Mouse (Mus musculus): ENCODE data around the gene Slc12a3.

Gene Slc12a3

DNA sequence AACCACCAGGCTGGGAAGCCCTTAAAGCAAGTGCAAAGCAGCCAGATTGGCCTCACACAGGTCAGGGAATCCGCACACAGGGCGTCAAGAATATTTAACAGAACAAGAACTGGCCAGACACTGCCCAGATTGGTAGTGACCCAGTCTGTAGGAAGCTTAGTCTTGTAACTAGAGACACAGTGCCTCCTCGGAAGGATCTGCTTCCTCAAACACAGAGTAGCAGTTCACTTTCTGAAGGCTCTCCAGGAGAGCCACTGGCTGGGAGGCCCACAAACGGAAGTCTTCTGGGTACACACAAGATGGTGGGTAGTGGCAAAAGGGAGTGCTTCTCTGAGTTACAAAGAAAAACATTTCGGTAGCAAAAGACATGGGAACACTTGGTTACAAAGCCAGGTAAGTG lies 41.8 kb downstream of the Slc12a3 start:
- in situ Hi-C loops (cut with MboI; ENCODE audit: low sequenced_read_pairs), result no loop called here

GRCm38 (mm10) chr8:94372955-94373599 lies 44.1 kb downstream of the Slc12a3 start:
- in situ Hi-C loops (cut with MboI; ENCODE audit: low sequenced_read_pairs), result no loop called here

GRCm38 (mm10) chr8:94375551-94375991 lies 46.6 kb downstream of the Slc12a3 start:
- in situ Hi-C loops (cut with MboI; ENCODE audit: low sequenced_read_pairs), result no loop called here

GRCm38 (mm10) chr8:94376176-94376575 lies 47.2 kb downstream of the Slc12a3 start:
- in situ Hi-C loops (cut with MboI; ENCODE audit: low sequenced_read_pairs), result no loop called here

DNA sequence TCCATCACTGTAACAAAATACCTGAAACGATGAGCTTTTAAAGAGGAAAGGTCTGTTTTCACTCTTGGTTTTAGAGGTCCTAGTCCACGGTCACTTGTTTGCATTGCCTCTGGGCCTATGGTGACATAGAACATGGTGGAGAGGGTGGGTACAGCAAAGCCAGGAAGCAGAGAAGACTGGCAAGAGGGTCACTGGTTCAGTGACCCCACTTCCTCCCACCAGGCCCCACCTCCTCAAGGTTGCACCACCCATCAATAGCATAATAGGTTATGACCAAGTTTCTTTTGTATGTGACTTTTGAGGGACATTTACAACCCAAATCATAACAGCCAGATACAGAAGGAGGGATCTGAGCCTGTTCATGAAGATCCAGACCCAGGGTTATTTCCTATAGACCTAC lies 47.6 kb downstream of the Slc12a3 start:
- in situ Hi-C loops (cut with MboI; ENCODE audit: low sequenced_read_pairs), result no loop called here

GRCm38 (mm10) chr8:94377031-94377430 lies 48.0 kb downstream of the Slc12a3 start:
- in situ Hi-C loops (cut with MboI; ENCODE audit: low sequenced_read_pairs), result no loop called here

DNA sequence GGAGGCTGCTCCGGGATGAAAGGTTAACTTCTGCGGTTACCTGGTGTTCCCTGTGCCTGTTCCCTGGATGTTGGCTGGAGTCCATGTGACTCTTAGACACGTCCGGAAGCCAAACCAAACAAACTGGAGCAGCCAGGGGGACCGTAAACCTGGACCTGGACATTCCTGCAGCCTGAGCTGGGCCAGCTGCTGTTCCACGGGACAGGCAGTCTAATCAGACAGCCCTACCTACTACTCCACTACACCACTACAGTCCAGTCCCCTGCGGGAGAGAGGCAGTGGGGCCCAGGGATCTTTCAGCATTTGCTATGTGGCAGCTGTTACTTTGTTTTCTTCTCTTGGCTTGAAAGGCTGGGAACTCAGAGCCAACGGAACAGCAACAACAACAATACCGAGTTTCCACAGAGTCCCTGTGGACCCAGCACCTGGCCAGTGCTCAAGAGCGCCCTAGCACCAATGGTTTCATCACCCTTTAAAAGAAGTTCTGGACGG lies 48.8 kb downstream of the Slc12a3 start:
- in situ Hi-C loops (cut with MboI; ENCODE audit: low sequenced_read_pairs), result no loop called here

DNA sequence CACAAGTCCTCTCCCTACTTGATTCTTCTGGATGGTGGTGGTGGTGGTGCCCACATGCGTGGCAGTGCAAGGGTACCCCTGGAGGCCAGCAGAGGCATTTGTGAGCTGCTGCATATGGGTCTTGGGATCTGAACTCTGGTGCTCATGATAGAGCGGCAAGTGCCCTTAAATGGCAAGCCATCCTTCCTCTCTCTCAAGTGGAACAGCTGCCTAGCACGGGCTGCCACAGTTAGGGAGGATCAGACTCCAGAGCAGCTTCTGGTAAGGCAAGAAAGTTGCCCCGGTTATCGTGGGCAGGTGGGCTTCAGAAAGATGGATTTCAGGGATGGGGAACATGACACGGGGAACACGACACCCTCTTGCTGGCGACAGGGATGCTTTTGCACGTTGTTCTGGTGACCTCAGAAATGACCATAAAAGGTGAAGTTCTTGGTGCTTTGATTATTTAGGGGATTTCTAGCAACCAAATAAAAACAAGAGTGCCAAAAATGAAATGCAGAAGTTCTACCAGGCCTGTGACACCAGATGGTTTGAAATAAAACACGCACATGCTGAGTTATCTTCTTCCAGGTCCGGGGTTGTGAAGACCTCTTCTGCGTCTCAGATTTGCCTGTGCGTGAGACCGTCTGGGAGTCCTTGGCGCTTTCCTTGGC lies 49.9 kb downstream of the Slc12a3 start:
- in situ Hi-C loops (cut with MboI; ENCODE audit: low sequenced_read_pairs), result no loop called here

DNA sequence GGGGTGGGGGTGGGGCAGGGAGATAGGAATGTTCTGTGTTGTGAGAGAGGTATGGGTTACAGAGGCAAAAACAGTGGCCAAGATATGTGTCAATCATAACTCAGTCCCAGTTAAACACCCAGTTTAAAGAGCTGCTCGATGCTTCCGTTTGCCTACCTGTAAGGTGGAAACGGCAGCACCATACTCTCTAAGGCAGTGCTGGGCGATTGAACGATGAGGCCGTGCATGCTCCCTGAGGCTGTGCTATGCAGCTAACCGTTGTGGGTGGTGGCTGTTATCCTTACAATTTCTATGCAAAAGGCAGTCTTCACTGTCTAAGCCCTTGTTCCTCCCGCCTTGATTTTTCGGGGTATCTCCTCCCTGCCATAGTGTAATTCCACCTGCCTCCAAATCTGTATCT lies 50.7 kb downstream of the Slc12a3 start:
- in situ Hi-C loops (cut with MboI; ENCODE audit: low sequenced_read_pairs), result no loop called here

DNA sequence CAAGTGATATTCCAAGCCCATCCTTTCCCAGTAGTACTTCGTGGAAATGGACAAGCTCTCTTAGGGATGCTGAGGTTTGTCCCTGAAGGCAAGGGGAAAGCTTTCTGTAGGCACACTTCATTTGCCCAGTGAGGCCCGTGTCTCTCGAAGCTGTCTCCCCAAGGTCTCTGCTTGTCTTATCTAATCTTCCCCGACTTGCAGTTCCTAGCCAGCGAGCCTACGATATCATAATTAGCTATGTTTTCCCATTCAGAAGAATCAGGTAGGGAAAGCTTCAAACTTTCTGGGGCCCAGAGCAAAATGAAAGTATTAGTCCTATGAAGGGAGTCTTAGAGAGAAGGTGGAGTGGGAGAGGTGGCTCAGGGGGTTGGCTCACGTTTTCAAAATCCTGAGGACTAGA lies 55.2 kb downstream of the Slc12a3 start:
- in situ Hi-C loops (cut with MboI; ENCODE audit: low sequenced_read_pairs), result no loop called here

- in situ Hi-C loops (cut with MboI; ENCODE audit: low sequenced_read_pairs), result no loop called here
Measured at GRCm38 (mm10) chr8:94385506-94386213, 56.7 kb downstream of the Slc12a3 start.

- in situ Hi-C loops (cut with MboI; ENCODE audit: low sequenced_read_pairs), result no loop called here
Measured at GRCm38 (mm10) chr8:94386214-94387026, 57.4 kb downstream of the Slc12a3 start, which contains the start of gene Herpud1. Gene Herpud1, plus strand, starts transcription at chr8:94386438.

- in situ Hi-C loops (cut with MboI; ENCODE audit: low sequenced_read_pairs), result no loop called here
Measured at GRCm38 (mm10) chr8:94387027-94387684, 58.2 kb downstream of the Slc12a3 start.

- in situ Hi-C loops (cut with MboI; ENCODE audit: low sequenced_read_pairs), result no loop called here
Measured at GRCm38 (mm10) chr8:94387785-94388184, 58.8 kb downstream of the Slc12a3 start.

DNA sequence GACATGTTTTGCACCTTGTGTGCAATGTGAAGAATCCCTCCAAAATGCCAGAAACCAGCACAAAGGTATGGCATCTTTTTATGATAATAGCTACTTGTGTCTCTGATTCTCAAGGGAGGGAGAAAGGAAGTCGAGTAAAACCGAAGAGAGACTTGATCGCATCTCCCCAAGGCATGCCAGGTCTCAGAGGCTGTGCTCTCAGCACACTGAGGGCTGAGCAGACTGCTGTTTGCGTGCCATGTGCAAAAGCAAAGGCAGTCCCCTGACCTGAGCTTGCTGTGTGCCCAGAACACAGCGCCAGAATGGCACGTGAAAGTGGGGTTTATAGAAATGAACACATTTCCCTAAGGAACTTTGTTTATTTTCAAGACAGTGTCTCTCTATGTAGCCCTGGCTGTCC lies 60.5 kb downstream of the Slc12a3 start:
- in situ Hi-C loops (cut with MboI; ENCODE audit: low sequenced_read_pairs), result no loop called here

DNA sequence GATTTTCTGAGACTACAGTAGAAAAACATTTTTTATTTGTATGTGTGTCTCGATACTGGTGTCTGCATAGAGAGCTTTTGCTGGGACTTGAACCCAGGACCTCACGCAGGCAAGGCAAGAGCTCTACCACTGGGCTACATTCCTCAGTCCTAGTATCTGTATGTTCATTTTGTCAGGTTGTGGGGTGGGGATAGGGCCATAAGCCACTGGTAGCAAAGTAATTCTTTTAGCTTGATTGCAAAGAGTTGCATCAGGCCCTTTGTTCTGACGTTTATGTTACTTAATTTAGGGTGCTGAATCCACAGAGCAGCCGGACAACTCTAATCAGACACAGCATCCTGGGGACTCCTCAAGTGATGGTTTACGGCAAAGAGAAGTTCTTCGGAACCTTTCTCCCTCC lies 61.4 kb downstream of the Slc12a3 start:
- in situ Hi-C loops (cut with MboI; ENCODE audit: low sequenced_read_pairs), result no loop called here

DNA sequence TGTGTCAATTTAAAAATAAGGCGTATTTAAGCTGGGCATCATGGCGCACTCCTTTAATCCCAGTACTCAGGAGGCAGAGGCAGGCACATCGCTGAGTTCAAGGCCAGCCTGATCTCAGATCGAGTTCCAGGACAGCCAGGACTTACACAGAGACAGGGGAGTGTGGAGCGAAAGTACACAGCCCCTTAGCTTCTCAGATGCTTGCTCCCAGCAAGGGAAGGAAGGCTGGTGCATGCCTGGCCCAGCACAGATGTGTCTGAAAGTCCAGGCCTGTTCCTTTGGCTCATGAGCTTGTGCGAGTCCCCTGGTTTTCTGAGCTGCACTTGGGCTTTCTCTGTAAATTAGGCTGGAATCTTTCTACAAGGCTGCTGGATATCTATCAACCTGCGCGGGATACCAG lies 61.9 kb downstream of the Slc12a3 start:
- in situ Hi-C loops (cut with MboI; ENCODE audit: low sequenced_read_pairs), result no loop called here

DNA sequence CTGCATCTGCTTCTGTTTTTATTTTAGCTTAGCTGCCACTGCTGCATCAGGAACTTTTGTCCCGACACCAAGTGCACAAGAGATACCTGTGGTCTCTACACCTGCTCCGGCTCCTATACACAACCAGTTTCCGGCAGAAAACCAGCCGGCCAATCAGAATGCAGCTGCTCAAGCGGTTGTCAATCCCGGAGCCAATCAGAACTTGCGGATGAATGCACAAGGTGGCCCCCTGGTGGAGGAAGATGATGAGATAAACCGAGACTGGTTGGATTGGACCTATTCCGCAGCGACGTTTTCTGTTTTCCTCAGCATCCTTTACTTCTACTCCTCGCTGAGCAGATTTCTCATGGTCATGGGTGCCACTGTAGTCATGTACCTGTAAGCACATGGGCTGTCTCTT lies 63.1 kb downstream of the Slc12a3 start:
- in situ Hi-C loops (cut with MboI; ENCODE audit: low sequenced_read_pairs), result no loop called here

DNA sequence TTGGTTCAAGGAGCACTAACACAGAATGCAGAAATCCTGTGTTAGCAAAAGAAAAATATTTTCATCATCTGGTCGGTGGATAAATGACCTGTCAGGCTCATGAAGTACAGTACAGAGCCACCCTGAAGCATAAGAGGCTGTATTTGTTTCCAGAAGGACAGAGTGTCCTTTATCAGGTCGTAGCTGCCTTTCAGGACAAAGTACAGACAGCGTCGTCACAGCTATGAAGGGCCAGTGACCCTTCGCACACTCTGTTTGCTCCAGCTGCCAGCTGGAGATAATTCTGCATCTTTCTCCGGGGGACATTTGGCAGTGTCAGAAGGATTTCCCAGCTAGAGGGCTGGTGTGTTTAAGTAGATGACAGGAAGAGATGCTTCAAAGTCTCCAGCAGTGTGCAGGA lies 63.6 kb downstream of the Slc12a3 start:
- in situ Hi-C loops (cut with MboI; ENCODE audit: low sequenced_read_pairs), result no loop called here

DNA sequence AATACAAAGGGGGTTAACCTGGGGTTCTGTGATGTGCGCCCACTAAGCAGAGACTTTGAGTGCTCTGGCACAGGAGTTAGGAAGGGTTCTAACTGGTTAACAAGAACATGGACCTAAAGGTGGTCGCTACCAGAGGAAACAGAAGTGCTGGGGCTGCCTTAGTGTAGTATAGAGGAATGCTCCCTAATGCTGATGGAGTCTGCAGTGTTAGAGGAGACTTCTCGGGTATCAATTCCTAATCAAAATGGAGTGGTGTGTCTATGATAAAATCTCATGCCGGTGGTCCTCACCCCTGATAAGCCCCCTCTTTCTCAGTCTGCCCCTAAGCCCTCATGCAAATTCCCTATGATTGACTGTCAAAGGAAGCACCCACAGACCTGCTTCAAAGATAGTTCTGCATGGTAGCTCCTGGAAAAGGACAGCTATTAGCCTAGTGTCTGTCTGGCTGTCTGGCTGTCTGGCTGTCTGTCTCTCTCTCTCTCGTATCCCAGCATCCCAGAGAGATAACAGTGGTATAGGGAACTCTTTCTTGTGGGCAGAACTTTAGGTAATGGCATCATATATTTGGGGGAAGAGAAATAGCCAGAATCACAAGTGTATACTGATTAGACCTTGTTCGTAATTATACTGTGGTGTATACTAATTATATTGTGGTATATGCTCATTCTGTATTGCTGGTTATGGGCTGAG lies 67.0 kb downstream of the Slc12a3 start:
- in situ Hi-C loops (cut with MboI; ENCODE audit: low sequenced_read_pairs), result no loop called here

Measured in CH12F3 (cell line).